Mouse (Mus musculus) R1 (cell line): ENCODE measurements around the gene Mrpl48.

Experiments
- DNase-seq: peaks from one replicate; pipeline ENCODE4 v3.0.0-alpha.2; 2018; ENCODE audit warnings: low read depth, low spot score

Gene Mrpl48

DNA sequence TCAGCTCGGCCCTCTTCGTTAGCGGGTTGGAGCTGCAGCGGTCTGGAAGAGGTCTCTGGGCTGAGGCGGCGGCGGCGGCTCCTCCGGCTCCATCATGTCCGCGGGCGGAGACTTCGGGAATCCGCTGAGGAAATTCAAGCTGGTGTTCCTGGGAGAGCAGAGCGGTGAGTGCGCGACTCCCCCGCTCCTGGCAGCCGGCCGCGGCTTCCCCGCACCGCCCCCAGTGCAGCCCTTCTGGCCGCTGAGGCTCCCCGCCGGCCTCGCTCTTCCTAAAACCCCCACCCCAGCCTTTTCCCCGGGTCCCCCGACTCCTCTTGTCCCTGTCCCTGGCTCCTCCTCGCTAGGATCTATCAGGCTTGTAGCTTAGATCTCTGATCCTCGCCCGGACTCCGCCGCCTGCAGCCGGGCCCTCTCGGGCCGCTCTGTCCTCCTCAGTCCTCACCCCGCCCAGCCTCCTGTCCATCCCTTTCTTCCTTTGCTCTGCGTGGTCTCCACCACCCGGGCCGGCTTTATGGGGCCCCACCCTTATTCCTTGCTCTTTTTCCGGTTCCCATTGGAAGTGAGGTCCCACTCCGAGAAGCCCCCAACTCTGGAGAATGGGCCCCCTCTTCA lies at the start of gene Mrpl48:
Gene Mrpl48 (minus strand): TSS at position 172 of the 612 bp plus-strand sequence.
- peak; percentile 53 for DNase-seq

DNA sequence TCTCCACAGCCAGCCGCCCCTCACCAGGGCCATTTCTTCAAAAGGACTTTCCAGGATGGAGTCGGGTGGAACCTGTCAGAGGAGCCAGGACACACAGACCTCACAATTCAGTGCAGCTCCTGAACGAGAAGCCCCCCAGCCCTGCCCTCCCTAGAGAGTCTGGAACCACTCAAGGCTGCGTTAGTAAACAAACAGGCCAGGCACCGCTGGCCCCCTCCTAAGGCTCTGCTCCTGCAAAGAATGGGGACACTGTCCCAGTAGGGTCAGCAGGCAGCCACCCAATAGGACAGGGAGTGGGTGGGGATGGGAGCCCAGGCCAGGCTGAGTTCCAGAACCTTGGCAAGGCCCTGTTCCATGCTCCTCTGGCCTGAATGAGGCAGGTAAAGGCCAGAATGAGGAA lies 48.6 kb upstream of the Mrpl48 start:
- no peak for DNase-seq

DNA sequence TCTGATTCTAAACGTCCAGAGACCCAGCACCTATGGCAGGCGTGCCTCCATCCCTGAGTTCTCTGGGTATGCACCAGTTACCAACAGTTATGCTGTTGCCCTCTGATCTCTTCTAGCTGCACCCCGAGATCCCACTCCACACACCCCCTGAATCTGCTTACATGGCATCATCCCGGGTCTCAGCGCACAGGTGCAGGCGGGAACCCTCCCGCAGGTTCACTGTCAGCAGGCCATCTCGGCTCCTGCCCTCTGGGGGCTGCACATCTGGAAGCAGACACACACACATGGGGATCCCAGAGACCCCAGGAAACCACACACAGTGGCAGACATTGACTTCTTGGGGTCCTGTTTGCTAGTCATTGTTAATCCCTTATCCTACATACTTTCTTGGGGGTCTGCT lies 46.3 kb upstream of the Mrpl48 start:
- DNase-seq: no peak

DNA sequence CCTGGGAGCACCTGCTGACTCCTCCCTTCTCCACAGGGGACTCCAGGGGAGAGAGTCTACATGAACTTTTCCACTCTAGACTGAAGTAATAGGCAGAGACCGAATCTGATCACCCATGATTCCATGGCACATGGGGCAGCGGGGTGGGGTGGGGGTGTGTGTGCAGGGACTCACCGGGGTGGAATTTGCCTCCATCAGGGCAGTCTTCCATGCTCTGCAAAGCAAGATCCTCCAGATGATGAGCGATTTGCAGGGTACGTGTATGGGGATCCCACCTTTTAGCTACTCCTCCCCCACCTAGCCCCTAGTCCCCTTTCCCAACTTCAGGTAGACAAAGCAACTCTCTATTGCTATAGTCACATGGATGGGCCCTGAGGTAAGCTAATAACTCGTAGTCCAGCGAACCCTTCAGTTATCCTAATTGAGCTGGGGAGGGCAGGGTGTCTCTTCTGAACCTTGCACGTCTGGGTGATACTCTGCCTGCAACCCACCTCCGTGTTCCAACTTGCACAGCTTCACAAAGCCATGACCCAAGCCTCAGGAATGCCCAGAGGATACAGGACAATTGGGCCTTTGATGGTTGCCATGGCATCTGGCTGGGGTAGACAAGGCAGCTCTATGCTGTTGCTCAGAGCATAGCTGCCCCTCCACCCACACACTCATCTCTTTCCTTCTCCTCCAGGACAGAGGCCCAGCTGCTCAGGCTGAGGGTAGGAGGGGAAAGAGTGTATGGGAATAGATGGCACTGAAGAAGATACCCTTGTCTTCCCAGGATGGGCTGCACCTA lies 45.6 kb upstream of the Mrpl48 start:
- DNase-seq: no peak

DNA sequence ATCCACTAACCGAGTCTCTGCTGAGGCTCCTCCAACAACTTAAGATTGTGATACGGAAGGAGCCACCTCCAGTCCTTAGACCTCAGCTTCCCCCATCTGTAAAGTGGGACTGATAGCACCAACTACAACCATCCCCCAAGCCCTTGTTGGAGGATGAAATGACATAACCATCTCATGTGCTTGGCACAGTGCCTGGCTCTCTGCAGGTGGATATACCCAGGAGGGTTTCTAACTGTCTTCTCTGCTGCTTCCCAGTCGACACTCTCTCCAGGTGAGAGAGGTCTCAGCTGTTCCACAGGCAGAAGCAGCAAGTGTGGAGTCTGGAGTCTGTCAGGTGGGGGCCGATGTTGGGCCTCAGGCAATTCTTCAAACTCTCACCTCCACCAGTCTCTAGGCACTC lies 42.9 kb upstream of the Mrpl48 start:
- DNase-seq: no peak

DNA sequence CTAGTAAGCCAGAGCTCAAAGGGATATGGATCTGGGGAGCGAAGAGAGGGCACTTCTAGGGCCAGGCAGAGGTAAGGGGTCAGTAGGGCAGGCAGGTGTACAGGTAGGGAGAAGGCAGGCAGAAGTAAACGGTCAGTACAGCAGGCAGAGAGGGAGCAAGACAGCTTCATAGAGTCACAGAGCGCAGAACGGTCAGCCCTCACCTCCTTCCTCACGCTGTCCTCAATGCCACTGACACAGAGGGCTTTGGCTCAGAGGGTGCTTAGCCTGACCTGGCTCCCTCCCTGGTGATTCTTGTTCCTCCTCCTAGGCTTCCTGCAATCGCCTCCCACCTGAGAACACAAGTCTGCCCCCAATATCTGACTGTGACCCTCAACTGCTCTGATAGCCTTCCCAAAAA lies 42.3 kb upstream of the Mrpl48 start:
- no peak for DNase-seq

DNA sequence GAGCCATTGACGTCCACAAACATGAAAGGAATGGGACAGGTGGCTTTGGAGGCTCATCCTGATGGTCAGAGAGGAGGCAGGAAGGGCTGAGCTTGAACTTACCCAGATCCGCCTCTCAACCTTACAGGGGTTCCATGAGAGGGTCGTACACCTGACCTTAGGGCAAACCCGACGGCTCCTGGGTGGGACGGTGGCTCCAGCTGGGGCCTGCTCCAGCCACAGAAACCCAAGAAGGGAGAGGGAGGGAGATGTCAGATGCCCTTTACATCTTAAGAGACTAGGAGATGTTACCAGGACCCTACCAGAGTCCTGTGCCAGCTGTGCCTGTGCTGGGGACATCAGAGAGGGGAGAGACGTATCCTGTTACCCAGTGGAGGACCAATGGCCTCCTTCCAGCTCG lies 41.7 kb upstream of the Mrpl48 start:
- no peak for DNase-seq

DNA sequence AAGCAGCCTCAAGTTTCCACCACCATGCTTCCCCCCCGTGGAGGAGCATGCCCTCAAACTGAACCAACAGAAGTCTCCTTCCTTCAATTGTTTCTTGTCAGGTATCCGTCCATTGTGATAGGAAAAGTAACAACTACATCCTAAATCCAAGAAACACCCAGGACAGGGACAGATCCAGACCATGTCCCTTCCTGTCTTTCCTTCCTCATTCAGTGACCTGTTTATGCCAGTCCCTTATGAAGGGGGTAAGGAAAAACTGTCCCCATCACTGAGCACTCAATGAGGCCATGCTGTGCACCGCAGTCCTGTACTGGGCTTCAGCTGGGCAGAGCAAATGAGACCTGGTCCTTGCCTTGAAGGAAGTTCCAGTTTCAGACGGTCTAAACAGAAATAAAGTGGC lies 41.0 kb upstream of the Mrpl48 start:
- no peak for DNase-seq

DNA sequence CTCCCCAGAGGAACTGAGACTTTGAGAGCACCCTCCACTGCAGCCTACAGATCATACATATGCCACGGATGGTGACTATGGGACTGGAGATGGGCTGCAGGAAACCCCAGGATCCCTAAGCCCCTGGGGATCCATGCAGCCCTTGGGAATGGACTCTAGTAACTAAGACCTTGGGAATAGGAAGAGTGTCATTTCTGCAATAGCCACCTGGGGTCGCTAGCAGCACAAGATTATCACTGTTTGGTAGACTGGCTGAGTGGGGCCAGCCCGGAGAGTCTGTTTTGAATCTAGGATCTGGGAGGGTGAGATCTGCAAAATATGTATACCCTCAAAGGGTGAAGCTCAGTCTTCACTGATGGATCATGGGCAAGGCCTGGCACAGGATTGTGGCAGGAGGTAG lies 37.0 kb upstream of the Mrpl48 start:
- peak; percentile 78 for DNase-seq

DNA sequence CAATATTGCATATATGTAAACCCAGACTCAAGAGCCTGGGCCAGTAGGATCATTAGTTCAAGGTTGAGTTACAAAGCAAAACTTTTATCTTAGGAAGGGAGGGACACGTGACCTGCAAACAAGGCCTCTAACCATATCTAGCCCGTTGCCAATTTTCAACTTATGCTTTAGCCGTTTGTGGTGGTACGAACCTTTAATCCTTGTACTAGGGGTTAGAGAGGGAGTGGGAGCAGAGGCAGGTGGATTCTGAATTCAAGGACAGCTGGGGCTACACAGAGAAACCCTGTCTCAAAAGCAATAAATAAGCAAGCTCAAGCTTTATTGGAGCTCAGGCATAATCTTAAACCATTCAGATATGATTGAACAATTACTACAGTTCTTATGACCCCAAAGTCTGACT lies 34.3 kb upstream of the Mrpl48 start:
- no peak for DNase-seq

DNA sequence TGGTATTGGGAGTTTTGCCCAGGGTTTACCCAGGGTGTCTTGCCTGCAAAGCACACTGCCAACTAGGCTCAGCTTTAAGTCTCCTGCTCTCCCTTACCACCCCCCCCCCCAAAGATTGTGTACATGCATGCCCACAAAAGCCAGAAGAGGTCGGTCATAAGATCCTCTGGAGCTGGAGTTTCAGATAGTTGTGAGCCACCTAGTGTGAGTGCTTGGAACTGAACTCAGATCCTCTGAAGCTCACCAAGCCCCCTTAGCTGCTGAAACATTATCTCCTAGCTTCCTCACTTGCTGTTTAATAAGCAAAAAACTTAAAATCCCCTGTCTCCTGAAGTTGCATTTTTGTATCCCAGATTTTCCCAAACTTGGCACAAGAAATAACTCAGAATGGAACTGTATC lies 29.6 kb upstream of the Mrpl48 start:
- peak; percentile 62 for DNase-seq

DNA sequence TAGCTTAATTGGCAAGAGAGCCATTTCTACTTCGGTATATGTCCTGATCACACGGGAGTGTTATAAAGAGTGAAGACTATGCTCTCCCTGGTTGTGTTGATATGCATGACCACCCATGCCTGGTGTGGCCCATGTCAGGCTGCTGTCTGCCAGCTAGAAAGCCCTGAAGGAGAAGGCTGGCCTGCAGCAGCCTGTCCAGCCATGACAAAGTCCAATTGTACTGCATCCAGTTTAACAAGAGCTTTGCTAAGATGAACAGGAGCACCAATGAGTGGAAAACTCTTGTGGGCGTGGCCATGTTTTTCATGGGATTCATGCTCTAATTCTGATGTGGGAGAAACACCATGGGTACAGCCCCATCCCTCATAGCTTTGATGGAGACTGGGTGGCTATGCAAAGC lies 16.4 kb upstream of the Mrpl48 start:
- DNase-seq: no peak

DNA sequence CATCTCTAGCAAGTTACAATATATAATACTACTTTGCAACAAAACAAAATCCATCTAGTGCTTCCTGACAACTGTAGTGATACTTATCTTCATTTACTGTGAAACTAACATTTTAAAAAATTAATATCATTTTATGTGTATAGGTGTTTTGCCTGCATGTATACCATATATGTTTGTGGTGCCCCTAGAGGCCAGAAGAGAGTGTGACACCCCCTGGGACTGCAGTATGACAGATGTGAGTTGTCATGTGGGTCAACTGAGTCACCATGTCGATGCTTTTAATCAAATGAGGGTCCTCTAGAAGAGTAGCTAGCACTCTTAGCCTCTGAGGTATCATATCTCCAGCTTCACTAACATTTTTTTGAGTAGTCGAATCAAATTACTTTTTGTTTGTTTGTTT lies 14.2 kb upstream of the Mrpl48 start:
- peak; percentile 36 for DNase-seq

DNA sequence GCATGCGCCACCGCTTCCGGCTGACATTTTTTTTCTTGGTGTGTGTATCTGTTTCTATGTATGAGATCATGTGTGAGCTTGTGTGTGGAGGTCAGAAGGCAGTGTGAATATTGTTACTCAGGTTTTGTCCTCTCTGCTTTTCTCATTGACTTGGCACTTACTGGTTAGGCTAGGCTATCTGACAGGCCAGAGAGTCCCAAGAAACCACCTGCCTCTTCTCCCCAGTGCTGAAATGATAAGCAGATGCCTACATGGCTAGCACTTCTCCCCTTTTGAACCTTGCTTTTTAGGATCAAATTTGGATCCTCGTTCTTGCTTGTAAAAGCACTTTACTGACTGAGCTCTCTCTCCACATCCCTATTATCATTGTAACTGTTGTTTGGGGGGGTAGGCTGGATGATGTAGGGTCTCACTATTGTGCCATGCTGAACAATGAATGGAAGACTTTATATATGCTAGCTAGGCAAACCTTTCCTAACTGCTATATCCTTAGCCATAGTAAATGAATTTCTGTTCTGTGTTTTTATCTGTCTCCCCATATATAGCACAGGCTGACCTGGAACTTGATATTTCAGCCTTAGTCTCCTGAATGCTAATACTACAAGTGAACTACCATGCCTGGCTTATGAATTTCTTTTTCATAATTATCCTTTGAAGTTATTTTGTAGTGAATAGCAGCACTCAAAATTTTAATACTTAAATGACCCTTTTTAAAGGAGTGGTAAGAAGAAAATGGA lies 8.2 kb upstream of the Mrpl48 start:
- DNase-seq: no peak

DNA sequence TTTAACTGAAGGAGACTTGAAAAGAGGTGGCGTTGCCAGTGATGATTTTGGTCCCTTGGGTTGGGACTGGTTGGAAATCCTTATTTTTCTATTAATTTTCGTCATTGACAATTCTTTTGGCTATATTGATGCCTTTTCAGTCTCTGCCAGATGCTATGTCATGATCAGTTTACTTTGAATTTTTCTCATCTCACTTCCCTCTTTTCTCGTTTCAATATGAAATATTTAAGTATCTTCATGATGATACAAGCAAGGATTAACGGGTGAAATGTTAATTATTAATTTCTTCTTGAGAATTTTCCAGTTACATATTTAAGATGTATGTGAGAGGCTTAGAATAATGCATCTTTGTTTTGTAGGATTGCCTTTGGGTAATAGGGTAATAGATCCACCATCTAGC lies 809 bp upstream of the Mrpl48 start:
- no peak for DNase-seq

DNA sequence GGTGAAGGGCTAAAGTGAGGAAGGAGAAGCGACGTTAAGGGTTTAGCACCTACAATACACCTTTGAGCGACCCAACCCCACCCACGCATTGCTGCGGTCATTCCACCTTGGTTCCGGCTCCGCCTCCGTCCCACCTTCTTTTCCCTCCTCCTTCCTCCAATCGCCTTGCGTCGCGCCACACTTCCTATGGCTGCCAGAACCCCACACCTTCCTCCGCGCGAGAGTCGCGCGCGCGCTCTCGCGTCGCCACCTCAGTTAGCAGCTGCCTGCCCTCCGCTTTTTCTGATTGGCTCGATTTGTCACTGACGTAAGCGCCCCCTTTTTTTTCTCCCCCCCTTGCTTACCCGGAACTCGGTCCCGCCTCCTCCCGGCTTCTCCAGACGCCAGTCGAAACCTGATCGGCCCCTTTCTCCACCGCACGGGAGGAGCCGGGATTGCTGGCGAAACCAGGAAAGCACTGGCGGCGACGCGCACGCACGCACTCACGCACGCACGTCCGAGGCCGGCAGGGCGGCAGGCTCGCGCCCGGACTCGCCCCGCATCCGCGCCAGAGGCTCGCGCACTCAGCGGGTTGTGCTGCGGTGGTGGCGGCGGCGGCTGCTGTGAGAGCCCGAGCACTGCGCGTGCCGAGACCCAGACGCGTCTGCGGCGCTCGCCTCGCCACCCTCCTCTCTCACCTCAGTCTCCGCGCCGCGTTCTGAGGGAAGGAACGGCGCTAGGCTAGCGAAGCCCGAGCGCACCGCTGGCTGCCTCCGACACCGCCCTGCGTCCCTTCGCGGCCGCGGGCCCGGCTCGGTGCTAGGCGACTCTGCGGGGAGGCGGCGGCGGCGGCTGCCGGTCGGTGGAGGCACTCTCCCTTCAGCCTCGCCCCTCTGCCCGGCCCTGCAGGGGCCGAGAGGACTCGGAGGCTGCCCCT lies 629 bp downstream of the Mrpl48 start, which contains the start of gene Rab6a:
Gene Rab6a (plus strand): TSS at position 197 of the 916 bp plus-strand sequence.
- peak; percentile 100 for DNase-seq

DNA sequence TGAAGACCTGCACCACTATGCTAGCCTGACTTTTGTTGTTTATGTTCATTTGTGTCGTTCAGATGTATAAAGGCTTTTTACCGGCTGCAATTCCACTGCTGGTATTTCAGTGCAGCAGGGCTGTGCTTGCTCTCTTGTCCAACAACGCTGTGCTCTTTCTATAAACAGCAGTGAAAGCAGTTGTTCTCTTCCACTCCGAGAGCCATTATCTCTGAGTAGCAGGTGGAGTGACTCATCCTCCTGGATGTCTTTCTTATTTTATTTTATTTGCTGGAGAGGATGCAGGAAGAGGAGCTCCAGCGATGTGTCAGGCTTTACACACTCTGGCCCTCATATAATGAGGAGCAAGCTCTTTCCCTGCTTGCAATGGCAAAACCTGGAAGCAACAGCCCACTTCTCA lies 7.9 kb downstream of the Mrpl48 start:
- no peak for DNase-seq

DNA sequence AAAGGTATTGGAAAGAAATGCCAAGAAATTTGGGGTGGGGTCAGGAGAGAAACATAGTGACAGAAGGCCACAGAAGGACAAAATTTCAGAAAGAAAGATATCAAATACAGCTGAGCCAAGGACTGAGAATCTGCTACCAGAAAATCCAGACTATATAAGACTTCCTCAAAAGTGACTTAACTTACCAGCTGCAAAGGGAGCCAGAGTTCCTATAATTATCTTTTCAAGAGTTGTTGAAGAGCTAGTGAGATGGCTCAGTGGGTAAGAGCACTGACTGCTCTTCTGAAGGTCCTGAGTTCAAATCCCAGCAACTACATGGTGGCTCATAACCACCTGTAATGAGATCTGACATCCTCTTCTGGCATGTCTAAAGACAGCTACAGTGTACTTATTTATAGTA lies 14.8 kb downstream of the Mrpl48 start:
- DNase-seq: no peak

DNA sequence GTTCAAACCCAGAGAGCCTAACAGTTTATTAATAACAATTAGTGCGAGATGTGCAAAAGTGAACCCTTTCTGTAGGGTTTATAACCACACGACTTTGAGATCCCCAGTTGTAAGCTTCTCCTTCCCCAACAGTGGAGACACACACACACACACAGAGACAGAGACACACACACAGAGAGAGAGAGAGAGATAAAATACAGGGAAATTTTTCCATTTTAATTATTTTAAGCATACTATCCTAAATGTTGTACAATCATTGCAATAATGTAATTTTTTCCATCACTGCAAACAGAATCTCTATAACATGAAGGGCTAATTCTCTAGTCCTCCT lies 16.6 kb downstream of the Mrpl48 start:
- DNase-seq: no peak

DNA sequence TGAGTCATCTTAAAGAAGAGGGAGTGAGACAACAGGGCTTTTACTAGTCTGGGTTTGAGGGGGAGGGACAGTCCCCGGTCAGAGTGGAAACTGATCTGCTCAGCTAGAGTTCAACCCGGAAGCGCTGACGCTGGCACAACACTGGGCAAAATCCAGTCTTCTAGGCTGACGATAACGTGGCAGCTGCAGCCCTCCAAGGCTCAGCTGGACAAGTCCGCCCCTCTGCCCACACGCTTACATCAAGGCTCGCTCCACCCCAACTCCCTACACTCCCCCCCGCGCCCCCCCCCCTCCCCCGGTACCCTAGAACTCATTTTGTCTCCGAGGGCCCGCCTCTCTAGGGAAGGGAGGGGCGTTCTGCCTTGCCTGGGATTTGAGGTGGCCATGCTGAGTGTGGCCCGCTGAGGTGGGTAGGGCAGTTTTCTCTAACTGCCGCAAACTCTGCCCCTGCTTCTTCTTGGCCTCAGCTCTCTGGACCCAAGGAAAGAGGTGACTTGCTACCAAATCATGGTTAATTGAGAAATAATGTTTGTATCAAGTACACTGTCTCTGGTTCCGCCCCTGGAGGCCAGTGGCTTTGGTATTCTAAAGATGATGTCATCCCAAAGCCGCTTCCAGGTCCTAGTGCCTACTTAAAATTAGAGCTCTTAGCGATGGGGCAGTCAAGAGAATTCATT lies 17.1 kb downstream of the Mrpl48 start:
- DNase-seq: peak; percentile 83

DNA sequence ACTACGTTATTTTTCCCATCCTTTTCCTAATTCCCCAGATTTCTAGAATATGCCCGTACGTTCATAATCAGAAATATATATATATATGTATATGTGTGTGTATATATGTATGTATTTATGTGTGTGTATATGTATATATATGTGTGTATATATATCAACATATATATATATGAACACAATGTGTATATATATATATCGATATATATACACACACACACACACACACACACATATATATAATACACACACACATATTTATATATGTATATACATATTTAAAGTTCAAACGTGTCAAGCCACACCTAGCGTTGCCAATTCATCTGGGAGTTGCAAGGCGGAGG lies 17.6 kb downstream of the Mrpl48 start:
- DNase-seq: no peak
